Mouse (Mus musculus): Measurements from ENCODE around the gene Lemd1.

GRCm38 (mm10) chr1:132201511-132201860 is 10.3 kb downstream of the Lemd1 start:
- no peak for TF ChIP-seq GATA1 (IDR thresholded peaks at IDR 0.05; ENCODE audit: low read length)
- TF ChIP-seq TAL1 (IDR thresholded peaks at IDR 0.05; ENCODE audit: low read length) = no peak
